Mouse (Mus musculus) lung, postnatal 25 days (tissue): ENCODE data around the gene Myo10.

Experiments used
- DNase-seq: peaks from one replicate; pipeline ENCODE4 v3.0.0; 2022; ENCODE audit warnings: low spot score

Myo10 gene

GRCm38 (mm10) chr15:25844013-25844570, 221.8 kb downstream of the Myo10 start:
- no peak for DNase-seq

GRCm38 (mm10) chr15:25844771-25845170, 222.4 kb downstream of the Myo10 start:
- no peak for DNase-seq

- no peak for DNase-seq
Measured at GRCm38 (mm10) chr15:25847576-25848168, 225.3 kb downstream of the Myo10 start.

GRCm38 (mm10) chr15:25850552-25850951, 228.2 kb downstream of the Myo10 start:
- DNase-seq = peak; percentile 70

- DNase-seq = no peak
Measured at GRCm38 (mm10) chr15:25854270-25854904, 232.1 kb downstream of the Myo10 start.

- peak; percentile 48 for DNase-seq
Measured at GRCm38 (mm10) chr15:25858611-25859058, 236.3 kb downstream of the Myo10 start.

GRCm38 (mm10) chr15:25859469-25859868, 237.1 kb downstream of the Myo10 start:
- no peak for DNase-seq

- no peak for DNase-seq
Measured at GRCm38 (mm10) chr15:25861900-25862299, 239.6 kb downstream of the Myo10 start.
